Mouse (Mus musculus) layer of hippocampus, adult 9-11 months (tissue): Measurements from ENCODE around the gene Blvrb.
A peak's percentile ranks its signal among the peaks of the same experiment; 100 is the strongest.

ENCODE experiments used
- DNase-seq: peaks from one replicate; pipeline ENCODE4 v3.0.0; 2022

Blvrb gene

DNA sequence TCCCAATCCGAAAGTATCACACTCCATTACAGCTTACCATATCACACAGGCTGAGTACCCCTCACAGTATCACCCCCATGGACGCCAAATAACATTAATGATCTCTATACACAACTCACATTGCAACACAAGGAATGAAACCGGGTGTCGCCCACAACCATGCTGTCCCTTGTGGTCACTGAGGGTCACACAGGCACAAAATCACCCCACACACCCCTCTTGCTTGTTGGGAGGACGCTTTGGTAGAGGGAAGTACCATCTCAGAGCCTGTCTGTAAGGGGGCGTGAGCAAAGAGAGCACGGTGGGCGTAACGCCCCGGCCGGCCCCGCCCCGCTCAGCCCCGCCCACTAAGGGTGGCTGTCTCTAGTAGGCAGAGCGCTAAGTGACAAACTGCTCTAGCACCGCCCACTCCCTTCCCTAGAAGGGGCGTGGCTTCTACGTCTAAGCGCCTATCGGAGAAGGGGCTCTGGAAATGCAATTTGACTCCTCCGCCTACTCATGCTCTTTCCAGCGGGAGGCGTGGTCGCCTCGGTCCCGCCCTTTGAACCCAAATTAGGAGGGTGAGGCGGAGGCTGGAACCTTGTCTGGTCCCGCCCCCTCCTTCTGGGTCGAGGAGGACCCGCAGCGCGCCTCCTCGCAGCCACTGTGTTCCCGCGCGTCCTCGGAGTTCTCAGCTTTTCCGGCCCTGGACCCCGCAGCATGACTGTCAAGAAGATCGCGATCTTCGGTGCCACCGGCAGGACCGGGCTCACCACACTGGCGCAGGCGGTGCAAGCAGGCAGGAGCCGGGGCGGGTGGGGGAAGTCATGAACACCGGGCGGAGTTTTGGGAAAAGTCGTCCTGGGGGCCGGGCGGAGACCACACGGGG lies at the start of gene Blvrb, which contains the start of gene Sptbn4:
Blvrb (plus strand) TSS at position 560 of the 868 bp plus-strand sequence.
Sptbn4 (minus strand) TSS at position 268 of the 868 bp plus-strand sequence.
- DNase-seq = peak; percentile 100

DNA sequence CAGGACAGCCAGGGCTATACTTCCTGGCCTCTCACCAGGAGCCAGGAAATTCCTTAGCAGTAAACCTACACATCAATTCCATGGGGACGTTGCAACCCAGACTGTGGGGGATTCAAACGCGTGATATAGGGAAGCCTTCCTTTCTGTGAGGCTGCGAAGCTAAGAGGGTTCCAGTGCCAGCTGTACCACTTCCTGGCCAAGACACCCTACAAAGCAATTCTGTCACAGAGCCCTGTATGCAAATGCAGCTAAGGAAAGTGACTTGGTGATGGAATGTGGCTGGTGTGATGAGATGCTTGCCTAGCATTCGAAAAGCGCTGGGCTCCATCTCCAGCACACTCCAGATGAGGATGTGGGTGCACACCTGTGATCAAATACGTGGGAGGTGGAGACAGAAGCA lies 47.2 kb upstream of the Blvrb start:
- no peak for DNase-seq

DNA sequence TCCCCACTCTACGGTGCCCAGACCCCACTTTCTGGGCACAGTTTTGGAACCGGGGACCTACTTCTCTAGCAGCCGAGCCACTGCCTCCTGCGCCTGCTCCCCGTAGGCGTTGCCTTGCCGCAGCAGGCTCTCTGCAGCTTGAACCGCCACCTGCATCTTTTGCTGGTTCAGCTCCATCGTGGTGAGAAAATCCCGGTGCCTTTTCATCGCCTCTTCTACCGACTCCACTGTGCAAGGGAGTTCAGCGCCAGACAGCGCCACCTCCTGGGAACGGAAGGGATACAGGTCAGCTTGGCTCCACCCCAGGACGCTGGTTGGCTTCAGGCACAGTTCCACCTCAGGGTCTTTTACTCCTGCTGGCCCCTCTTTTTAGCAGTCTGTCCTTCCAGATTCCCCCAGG lies 45.1 kb upstream of the Blvrb start:
- peak; percentile 67 for DNase-seq

DNA sequence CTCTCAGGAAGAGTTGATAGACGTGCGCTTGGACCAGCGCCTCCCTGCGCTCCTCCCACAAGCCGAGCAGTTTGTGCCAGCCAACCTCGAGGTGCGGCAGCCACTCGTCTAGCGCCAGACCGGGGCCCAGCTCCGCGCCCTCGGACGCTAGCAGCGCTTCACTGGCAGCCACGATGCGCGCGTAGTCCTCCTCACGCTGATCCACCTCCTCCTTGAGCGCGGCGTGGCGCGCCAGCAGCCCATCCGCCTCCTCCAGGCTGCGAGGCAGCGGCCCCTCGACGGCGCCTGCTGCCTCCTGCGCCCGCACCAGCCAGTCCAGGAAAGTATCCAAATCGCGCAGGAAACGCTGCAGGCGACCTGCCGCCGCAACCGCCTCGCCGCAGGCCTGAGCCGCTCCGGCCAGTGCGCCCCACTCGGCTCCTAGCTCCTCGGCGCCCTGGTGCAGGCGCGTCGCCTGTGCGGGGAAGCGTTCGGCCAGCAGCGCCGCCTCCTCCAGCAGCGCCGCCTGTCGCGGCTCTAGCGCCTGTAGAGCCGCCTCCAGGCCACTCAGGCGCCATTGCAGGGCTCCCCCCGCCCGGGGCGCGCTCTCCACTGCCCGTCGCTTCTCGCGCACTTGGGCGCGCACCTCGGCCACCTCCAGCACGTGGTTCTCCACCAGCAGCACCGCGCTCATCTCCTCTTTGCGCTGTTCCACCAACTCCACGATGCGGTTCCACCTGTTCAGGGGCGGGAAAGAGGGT lies 43.4 kb upstream of the Blvrb start:
- no peak for DNase-seq

DNA sequence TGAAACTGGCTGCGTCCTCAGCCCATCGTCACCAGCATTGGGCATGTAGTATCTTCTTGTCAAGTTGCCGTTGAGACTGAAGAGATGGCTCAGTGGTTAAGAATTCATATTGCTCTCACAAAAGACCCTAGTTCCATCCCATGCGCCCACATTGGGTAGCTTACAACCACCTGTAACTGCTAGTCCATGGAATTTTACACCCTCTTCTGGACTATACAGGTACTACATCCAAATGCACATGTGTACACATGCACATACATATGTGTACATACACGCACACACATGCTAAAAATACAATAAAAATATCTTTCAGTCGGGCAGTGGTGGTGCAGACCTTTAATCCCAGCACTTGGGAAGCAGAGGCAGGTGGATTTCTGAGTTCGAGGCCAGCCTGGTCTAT lies 41.3 kb upstream of the Blvrb start:
- no peak for DNase-seq

DNA sequence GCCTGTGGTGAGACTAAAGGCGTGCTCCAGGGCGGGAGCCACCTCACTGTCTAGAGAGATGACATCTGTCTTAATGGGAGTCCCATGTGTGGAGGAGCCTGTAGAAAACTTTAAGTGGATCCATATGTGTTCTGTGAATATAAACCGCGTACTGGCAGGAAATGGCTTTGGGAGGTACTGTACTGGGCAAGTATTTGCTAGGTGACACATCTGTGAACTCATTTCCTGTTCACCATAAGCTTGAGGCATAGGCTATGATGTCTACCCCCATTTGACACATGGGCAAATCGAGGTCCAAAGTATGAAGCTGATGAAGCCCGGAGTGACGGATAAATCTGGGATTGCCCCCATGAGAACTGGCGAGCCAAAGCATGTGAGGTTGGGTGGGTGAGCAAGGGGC lies 40.0 kb upstream of the Blvrb start:
- no peak for DNase-seq

DNA sequence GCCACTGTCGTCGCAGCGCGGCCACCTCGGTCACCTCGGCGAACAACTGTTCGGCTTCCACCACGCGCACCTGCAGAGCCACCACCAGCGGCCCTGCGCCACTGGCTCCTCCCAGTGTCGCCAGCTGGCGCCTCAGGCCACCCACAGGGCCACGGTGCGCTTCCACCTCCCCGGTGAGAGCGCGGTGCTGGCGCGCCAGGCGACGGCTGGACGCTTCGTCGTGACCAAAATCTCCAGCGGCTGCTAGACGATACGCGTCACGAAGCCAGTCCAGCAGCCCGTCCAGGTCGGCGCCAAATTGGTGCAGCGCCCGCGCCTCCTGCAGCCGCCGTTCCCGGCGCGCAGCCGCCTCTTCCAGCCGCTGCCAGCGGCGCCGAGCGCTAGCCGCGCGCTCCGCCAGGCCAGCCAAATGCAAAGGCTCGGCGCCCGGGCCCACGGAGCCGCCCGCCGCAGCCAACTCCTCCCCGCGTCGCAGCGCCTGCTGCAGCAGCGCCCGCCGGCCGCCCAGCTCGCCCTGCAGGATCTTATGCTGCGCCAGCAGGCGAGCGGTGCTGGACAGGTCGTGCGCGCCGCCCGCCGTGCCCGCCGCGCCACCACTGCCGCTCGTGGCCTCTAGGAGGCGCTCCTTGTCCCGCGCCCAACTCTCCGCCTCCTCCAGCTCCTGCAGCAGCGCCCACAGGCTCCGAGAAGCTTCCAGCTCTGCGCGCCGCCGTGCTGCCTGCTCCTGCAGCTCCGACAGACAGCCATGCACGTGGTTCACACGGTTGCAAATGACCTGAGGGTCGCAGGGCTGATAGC lies 39.2 kb upstream of the Blvrb start:
- peak; percentile 71 for DNase-seq

DNA sequence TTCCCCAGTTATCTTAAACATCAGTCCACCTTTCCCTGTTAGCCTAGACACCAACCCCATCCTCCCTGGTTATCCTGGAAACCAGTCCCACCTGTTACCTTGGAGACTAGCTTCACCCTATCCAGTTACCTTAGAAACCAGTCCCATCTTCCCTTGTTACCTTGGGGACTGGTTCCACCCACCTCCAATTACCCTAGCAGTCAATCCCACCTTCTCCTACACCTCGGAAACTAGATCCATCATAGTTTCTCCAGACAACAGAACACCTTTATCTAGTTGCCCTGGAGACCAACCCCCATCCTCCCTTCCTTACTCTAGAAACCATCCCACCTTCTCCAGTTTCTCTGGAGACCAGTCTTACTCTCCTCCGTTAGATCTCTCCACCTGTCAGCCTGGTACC lies 30.6 kb upstream of the Blvrb start:
- DNase-seq = peak; percentile 49

DNA sequence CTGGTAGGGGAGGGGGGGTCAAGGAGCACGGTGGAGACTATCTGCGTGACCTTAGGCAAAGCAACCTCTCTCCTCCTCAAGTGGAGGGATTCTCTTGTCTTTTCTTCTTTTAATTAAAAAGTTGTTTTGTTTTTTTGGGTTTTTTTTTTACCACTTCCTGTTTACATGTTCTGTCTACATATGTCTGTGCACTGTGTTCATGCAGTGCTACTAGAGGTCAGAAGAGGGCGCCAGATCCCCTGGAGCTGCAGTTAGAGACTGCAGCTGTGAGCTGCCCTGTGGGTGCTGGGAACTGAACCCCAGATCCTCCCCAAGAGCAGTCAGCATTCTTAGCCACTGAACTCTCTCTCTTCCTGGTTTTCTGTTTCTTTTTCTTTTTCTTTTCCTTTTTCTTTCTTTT lies 28.7 kb upstream of the Blvrb start:
- no peak for DNase-seq

DNA sequence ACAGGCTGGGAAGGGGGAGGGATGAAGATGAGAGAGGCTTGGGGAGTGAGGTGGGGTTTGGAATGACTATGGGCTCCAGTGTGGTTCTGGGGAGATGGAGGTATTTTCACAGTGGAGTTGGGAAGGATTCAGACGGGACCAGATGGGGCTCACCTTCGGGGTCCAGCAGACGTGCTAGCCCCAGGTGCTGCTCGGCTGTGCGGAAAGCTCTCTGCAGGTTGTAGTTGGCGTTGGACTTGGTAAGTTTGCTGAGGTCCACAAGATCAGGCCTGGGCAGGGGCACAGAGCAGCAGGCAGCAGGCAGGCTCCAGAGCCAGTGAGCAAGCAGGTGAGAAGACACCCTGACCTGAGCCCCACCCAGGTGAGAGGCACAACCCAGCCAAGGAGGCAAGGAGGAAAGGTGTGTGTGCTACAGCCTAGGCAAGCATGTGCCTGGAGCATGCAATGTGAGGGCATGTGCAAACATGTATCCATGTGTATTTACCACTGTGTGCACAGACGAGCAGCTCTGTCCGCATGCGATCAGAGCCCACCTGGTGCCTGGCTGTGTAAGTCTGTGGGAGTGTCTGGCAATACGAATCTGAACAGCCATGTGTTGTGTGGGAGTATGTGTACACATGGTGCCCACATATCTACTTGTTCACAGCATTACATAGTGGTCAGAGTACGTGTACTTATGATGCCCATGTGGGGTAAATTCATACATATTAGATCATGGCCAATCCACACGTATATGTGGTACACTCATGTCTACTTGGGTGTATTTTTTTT lies 24.0 kb upstream of the Blvrb start:
- DNase-seq = peak; percentile 68

DNA sequence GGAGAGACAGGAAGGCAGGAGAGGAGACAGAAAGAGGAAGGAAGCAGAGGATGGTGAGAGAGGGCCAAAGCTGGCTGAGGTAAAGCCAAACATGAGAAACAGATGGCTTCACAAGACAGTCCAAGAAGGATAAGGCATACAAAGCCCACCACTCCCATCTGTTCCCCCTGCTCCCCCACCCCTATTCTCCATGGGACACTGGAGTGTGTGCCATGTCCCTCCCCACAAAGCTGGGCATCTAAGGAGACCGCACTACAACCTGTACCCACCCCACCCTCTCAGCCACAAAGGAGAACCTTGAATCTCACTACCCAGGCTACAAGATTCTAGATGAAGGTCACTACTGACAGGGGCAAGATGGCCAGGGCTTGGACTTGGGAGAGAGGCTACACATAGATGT lies 20.4 kb upstream of the Blvrb start:
- DNase-seq = no peak

DNA sequence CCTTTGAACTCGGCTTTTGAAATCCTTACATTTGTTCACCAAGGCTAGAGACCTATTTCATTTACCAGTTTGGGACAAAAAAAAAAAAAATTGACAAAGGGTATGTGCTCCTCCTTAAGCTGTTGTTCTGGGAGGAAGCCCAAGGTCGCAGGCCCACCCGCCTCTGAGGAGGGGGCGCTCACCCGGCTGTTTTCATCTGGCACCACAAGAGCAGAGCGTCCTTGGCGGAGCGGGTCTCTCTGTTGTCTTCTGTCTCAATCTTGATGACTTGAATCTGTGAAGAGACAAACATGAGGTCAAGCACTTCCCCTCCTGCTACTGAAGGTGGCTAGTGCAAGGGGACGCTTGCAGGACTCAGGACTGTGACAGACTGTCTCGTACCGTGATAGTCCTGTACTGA lies 19.8 kb upstream of the Blvrb start:
- DNase-seq = no peak

DNA sequence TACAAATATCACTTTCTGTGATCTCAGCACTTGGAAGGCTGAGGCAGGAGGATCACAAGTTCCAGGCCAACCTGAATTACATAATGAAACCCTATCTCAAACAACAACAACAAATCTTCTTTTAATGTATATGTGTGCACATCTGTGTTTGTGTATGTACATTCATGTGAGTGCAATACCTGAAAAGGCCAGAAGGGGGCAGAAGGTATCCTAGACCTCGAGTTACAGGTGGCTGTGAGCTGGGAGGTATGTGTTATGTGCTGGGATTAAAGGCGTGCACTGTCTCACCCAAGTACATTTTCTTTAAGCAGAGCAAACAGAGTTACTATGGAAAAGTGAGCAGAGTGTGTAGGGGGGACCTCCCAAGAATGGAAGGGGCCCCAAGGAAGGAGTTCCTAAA lies 18.6 kb upstream of the Blvrb start:
- no peak for DNase-seq

DNA sequence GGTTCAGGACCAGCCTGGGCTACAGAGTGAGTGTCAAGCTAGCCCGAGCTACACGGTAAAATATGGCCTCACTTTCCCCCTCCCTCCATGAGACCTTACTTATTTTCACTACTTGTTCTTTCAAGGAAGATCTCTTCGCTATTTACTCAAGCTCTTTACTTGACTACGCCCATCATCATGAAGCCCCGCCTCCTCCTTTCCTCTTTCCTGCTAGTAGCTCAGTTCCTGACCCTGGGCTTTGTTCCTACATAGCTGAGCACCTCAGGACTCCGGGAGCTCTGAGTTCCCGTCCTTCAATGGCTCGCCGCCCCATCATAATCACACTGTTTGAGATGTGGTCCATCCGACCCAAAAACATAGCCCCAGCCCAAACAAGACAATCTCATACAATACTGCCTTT lies 14.4 kb upstream of the Blvrb start:
- DNase-seq = no peak

DNA sequence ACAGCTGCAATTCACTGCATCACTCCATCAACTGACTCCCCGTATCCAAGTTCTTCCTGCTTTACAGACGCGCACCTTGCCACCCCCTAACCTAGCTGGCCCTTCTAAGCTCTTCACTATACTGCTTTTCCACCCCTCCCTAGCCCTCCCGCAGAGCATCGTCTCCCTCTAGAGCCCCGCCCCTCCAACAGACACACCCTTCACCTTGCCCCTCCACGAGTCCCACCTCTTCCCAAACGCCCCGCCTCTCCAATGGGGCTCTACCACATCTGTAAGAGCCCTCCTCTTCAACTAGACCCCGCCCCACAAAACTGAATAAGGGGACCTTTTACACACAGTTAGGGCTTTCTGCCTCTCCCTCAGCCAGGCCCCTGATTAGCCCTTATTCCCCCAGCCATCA lies 14.0 kb upstream of the Blvrb start:
- DNase-seq = no peak

DNA sequence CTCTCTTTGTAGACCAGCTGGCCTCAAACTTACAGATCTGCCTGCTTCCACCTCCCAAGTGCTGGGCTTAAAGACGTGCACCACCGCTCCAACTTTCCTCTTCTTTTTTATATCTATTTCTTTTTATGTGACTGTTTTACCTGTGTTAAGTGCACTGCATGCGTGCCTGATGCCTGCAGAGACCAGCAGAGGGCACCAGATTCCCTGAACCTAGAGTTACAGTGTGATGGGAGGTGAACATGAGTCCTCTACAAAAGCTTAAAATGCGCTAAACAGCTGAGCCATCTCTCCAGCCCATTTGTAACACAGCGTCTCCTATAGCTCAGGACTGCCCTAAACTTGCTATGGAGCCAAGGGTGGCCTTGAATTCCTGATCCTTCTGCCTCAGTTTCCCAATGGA lies 10.2 kb upstream of the Blvrb start:
- no peak for DNase-seq

DNA sequence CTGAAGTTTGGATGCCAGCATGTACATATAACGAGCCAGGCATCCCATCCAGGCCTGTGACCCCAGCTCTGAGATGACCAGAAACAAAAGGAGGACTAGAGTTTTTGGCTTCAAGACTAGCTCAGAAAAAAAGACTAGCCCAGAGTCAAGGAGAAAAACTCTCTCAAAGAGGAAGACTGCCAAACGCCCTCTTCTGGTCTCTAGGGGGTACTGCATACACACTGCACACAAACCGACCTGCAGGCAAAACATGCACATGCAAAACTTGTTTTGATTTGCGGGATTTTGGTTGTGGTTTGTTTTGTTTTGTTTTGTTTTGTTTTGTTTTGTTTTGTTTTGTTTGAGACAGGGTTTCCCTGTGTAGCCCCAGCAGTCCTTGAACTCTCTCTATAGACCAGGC lies 7.8 kb upstream of the Blvrb start:
- no peak for DNase-seq

DNA sequence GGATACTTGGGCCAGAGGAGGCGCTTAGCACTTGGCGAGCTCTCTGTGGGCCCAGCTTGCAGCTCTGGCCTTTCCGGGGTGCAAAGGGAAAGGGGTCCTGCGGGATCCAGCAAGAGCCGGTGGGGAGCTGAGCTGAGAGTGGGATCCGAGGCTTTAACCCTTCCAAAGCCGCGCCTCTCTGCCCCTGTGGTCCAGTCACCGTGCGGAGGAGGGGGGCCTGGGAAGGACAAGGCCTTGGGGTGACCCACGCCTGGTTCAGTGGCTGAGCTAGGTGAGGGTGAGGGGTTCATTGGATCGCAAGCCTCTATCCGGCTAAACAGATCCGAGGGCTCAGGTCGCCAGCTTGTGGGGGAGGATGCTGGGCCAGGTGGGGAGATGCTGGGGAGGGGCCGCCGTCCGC lies 1.7 kb upstream of the Blvrb start:
- no peak for DNase-seq

DNA sequence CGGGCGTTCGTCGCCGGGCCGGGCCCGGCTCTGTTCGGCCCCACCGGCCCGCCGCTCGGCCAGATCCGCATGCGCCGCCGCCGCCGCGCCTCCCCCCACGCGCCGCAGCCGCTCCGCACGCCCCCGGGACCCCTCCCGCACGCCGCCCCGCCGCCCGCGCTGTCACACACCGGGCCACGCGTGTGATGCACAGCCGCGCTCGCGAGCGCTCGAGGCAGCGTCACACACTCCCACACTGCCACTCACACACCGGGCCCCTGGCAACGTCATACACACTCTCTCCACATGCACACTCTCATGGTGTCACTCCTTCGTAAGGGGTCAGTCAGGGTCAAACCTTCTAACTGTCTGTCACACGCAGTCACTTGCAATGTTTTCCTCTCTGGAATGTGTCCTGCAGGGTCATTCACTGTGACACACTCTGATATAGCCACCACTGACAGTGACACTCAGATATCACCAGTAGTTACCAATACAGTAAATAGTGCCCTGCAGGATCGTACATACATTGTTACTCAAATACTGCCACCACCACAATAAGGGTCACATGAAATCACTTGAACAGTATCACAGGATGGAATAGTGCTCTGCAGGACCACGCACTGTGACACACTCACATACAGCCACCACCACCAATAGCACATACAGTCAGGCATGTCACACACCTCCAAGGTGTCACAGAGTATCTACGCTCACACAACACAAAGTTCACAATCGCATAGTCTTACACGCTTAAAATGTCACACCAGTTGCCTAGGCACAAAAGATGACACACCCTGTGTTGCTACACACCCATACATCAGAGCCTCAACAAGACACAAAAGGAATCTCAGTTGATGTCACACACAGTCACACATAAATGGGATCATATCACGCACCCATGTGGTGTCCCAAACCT lies 1.0 kb upstream of the Blvrb start:
- DNase-seq = peak; percentile 78

DNA sequence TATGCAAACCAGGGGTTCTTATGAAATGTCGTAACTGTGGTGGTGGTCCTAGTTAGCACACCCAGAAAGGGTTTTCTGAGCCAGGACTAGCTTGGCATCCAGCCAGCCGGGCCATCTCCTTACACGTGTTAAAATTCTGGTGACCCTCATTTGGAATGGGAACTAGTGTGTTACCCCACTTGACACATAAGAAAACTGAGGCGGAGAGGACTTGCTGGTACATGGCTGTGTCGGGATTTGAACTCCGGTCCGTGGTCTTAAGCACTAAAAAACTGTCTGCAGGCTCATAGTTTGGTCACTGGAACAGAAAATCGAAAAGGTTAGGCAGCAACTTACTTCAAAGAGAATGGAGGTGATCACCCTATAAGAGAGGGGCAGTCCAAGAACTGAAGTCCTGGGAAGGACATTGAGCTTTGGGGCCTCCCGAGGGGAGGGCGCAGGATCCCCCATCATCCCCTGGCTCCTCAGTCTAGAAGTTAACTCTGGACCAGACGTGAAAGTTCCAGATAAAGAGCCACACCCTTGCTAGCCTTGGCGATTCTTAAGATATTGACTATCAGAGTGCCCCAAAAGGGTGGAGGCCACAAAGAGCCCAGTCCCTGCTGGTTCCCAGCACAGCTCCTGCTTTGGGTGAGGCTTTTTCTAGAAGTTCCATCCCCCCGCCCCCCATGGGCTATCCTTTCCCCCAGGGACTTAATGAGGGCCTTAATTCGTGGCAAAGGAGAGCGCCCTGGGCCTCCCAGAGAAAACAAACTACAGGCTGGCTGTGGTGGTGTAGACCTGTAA lies 836 bp downstream of the Blvrb start:
- peak; percentile 50 for DNase-seq
